Mouse (Mus musculus) cerebellum, adult 9-10 months (tissue): ENCODE measurements at regions not wholly inside any gene's neighbourhood (a gene's known extent, or its start where the extent isn't known, plus 50 kb on each side); places are given as distances from the start of the nearest gene placed in this dataset.
A peak's percentile ranks its signal among the peaks of the same experiment; 100 is the strongest.

ENCODE experiments used
- DNase-seq: peaks from one replicate; pipeline ENCODE4 v3.0.0; 2022

DNA sequence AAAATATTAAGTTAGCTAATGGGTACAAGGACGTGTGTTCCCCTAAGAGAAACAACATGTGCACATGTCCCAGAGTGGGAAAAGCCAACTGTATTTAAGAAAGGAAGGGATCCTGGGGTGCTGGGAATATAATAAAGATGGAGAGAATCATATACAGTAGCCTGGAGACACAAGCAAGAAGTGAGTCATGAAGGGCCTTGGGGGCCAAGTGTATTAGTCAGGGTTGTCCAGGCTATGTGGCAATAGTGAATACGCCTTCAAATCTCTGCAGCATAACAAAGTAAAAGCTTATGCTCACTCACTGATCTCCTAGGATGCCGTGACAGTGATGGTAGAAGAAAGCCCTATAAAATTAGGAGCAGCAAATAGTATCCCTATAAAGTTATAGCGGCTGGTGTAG is 124.1 kb upstream of the Gm10295 start:
- DNase-seq = no peak

- no peak for DNase-seq
Measured at GRCm38 (mm10) chr7:71472384-71473141, 121.3 kb upstream of the Gm10295 start.

DNA sequence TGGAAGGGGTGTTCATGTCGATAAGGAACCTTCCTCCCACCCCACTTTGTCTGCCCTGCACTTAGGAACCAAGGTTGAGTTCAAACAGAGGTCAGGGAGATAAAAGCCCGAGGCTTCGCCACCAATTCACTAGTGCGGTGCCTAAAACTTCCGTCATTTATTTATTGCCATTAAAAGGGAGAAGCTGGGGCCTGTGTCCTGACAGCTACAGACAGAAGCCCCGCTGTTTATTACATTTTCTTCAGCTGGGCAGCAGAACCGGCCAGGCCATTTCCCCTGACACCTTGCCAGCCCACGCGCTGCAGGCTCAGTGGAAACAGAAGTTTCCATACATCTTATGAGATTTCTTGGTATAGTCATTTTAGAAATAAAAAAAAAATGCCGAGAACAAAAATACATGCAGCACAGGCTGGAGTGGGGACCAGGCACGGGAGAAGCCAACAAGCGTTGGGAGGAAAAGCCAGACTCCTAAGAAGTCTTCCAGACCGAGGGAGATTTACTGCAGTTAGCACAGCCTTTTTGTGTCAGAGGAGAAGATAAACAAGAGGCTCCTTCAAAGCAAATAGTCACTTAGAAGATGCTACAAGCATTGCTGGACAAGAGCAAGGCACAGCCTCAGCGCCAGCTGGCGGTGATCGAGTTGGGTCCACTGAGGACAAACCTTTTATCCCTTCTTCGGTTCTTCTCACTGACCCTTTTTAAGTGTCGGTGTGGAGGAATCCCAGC is 120.5 kb upstream of the Gm10295 start:
- DNase-seq = peak; percentile 3

- DNase-seq = no peak
Measured at GRCm38 (mm10) chr7:71471319-71471657, 120.0 kb upstream of the Gm10295 start.

GRCm38 (mm10) chr7:71470418-71470817 is 119.1 kb upstream of the Gm10295 start:
- no peak for DNase-seq

DNA sequence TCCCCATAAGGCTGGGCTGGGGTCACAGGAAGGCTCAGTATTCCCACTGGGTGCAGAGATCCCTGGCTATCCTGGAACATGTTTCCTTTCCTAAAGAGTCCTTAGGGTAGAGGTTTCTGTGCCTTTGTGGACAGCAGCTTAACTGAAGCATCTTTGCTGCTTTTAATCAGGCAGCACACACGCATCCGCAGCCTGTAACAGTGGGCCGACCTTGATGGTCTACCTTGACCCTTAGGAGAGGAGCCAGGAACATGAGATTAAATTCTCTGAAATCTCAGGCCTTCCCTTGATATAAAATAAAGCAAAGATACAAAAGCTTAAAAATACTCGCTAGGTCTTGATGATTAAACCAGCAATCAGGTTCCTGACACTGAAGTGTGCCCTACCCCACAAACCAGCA is 118.7 kb upstream of the Gm10295 start:
- DNase-seq = no peak

- DNase-seq = no peak
Measured at GRCm38 (mm10) chr7:71467436-71468127, 116.3 kb upstream of the Gm10295 start.

GRCm38 (mm10) chr7:71464127-71464526 is 112.8 kb upstream of the Gm10295 start:
- no peak for DNase-seq

- no peak for DNase-seq
Measured at GRCm38 (mm10) chr7:71463565-71463964, 112.3 kb upstream of the Gm10295 start.

DNA sequence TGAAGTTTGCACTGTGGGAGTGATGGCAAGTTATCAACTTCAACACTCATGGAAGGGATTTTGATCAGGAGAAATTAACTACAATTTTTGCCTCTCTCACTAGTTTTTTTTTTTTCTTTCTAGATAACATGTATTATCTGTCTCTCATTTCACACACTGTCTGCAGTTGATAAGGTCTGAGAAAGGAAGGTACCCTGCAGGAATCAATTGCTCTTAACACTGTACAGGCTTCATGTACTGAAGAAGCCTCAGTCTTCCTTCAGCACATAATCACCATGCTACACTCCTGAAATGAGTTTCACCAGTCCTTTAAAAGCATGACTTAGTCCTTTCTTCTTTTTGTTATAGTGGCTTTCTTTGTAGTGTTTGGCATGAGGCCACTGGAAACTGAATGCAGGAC is 108.5 kb upstream of the Gm10295 start:
- DNase-seq = no peak

DNA sequence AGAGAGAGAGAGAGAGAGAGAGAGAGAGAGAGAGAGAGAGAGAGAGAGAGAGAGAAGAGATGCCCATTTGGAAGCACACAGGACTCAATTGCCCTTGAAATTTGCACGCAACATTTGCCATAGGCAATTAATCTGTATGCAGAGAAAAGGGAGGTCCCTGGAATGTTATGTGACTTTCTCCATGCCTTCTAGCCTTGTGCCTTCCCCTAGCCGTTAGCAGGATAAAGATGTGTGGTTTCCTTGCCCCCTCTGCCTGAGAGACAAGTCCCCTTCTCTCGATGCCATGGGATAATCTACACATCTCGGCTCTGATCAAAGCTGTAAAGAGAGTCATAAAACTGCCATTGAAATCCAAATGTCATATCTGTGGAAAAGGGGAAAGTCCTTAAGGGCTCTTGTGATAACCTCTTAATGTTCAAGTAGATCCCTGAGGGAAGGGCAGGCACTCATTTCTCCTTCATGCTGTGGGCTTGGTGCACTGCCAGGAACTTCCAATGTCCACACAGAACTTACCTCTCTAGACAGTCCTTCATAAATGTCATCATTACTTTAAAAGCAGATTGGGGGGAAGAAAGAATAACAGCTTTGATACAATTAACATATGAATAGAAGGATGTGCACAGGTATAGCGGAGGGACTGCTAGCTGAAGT is 106.9 kb upstream of the Gm10295 start:
- no peak for DNase-seq

DNA sequence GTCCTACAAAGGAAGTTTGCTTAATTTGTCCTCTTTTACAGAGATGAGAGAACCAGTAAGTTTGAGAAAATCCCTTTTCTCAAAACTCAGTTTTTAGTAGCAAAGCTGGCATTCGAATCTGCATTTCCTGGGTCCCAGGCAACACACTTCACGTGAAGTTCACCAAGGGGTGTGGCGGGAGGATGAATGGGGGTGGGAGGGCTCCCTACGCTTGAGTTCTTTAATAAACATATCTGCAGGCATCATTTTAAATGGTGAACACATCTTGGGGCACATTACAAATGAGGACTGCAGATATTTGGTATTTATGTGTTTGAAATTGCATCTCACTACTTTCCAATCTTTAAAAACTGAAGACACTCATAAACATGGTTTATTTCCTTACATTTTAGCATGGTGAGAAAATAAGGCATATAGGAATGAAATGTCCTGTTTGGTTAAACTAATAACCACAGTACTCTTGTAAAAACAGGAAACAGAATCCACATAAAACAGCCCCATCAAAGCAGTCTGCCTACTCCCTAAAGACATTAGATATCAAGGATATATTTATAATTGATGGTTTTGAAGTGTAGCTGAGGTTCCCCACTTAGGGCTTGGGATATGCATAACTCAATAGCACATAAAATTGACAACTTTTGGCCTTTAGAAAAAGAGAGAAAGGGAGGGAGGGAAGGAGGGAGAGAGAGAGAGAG is 106.3 kb upstream of the Gm10295 start:
- no peak for DNase-seq

DNA sequence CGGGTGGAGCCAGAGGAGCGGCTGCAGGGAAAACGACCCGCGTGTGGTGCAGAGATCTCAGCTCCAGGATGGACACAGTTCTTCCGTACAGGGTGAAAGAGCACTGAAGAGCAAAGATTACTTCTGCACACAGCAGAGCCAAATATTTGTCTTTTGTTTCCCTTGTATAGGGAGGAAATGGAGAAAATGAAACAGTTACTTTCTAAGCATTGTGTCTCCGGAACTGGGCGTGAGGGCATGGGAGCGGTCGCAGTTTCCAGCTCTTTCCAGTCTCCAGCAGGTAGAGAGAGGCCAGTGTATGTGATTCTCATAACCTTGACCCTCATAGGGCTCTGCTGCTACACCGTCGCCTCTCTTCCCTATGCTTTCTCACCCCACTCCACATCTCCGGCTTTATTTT is 105.1 kb upstream of the Gm10295 start:
- DNase-seq = no peak

GRCm38 (mm10) chr7:71440330-71441240 is 89.3 kb upstream of the Gm10295 start:
- DNase-seq = no peak

- DNase-seq = no peak
Measured at GRCm38 (mm10) chr7:71425982-71426381, 74.7 kb upstream of the Gm10295 start.

DNA sequence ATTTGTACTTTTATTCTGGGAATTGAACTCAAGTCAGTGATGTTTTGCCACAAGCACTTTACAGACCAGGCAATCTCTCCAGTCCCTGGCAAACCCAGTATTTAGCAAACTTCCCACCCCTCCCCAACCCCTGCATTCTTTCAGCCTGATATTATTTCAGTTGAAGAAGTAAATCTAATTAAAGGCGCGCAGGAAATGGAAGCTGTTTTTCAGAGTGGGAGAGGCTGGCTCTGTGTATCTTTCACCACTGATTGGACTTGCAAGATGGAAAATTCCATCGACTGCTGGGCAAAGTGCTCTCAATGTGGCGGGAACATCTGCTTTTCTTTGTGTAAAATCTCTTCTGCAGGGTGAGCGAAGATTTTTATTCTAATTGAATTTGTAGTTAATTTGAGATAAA is 68.0 kb upstream of the Gm10295 start:
- no peak for DNase-seq

DNA sequence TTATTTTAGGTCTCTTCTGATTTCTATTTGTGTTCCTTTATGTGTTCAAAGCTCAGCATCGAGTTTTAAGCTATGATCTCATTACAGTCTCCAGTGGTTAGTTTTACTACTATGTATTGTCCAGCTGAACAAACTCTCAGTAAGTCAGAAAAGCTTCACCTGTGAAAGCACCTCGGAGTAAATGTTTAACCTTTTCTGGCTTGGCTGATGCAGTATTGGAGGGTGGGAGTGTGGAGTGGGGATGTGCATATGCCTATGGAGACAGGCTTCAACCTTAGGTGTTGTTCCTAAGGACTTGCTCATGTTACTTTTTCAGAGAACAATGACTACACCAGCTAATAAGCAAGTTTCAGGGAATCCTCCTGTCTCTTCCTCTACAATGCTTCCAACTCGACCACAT is 67.6 kb upstream of the Gm10295 start:
- DNase-seq = no peak

- no peak for DNase-seq
Measured at GRCm38 (mm10) chr7:71414756-71415155, 63.5 kb upstream of the Gm10295 start.

GRCm38 (mm10) chr7:71413121-71413520 is 61.8 kb upstream of the Gm10295 start:
- no peak for DNase-seq

- DNase-seq = peak; percentile 29
Measured at GRCm38 (mm10) chr7:71412079-71412478, 60.8 kb upstream of the Gm10295 start.

DNA sequence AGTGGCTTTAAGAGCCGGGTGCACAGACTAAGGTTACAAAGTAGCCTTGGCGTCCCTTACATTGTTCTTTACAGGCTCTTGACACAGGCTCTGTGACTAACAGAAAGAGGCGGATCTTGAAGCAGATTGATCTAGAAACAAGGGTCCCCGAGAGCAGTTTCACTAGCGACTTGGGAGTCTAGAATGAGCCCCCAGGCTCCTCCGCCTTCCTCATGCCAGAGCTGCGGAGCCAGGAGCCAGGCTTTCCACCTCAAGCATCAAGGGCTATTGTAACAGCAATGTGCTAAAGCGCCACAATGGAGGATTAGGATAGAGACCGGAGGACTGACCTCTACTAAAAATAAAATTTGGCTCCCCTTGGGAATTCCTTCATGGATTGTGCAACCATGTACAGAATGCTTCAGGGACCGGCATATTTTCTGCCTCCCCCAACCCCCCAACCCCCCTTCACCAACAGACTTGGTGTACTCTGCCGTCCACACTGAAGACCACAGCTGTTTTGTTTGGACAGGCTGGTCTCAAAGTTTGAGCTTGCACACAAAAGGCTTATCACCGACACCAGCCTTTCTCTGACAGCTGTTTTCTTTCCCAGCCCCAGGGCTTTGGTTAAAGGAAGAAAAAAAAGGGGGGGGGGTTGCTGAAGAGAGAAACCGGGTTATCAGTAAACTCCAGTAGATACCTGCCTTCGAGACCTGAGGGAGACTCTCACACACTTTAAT is 60.2 kb upstream of the Gm10295 start:
- DNase-seq = no peak
